Mouse (Mus musculus): Measurements from ENCODE around the gene Mvd.
A peak's percentile ranks its signal among the peaks of the same experiment; 100 is the strongest.

DNA sequence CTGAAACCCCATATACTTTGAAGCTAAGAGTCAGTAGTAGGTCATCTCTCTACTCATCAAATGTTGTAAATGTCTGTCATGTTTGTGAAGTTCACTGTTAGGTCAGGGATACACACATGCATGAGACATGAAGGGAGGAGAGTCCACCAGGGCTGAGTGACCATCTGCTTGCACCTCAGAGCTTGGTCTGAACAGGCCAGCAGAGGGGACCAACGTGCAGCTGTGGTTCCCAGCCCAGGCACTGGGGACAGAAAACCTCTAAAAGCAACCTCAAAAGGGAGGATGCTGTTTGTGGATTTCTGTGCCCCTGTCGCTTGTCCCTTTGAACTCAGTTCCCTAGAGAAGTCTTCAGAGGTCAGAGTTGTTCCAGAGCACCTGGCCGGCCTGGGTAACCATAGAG, 2.0 kb upstream of the Mvd start:
- no peak for TF ChIP-seq GABPA (IDR thresholded peaks at IDR 0.05; ENCODE audit: low read depth, low read length)
- 0 out of 6 replicates have a peak, but pooled peaks of 1 of the 3 experiments have one; percentile 6 for TF ChIP-seq CTCF (IDR thresholded peaks at IDR 0.05 in 2 of 3, conservative IDR thresholded peaks at IDR 0.05 in 1 of 3; ENCODE audit: control insufficient read depth in 1 of 3, insufficient read depth in 1 of 3, low read depth in 2 of 3, low read length in 3 of 3, poor library complexity in 1 of 3, severe bottlenecking in 1 of 3)
- no peak for TF ChIP-seq HCFC1 (IDR thresholded peaks at IDR 0.05; ENCODE audit: low read depth, low read length)
- TF ChIP-seq CHD2 (IDR thresholded peaks at IDR 0.05; ENCODE audit: low read length) = no peak

Data from MEL (cell line).